Mouse (Mus musculus) forebrain, embryonic 16.5 days (tissue): ENCODE results near the gene Rara. TPM values are rescaled to one million over a fixed set of nuclear protein-coding genes. Genes with fewer than 3 reads are reported as not detected.

ENCODE experiments used
- ATAC-seq: fragments of 200-750 bp; cut with Nextera tagmentation; 2 replicates; pipeline ENCODE4 v1.8.0; 2017; ENCODE audit warnings: mild to moderate bottlenecking, moderate library complexity
- H3K27ac ChIP-seq: fragments of 300-500 bp; sonication (generic); 2 replicates; pipeline ENCODE4 v1.5.1; 2014; ENCODE audit warnings: low read length, control low read depth
- H3K27me3 ChIP-seq: fragments of 300-500 bp; sonication (generic); replicated peaks from 2 replicates; pipeline ENCODE4 v1.6.1; 2014; ENCODE audit warnings: low read length; ENCODE audit not compliant: control insufficient read depth, insufficient read depth
- H3K36me3 ChIP-seq: fragments of 300-500 bp; sonication (generic); 2 replicates; pipeline ENCODE4 v1.6.1; 2014; ENCODE audit not compliant: control insufficient read depth, insufficient read depth
- H3K4me1 ChIP-seq: fragments of 300-500 bp; sonication (generic); replicated peaks from 2 replicates; pipeline ENCODE4 v1.6.1; 2014; ENCODE audit warnings: low read length; ENCODE audit not compliant: control insufficient read depth, insufficient read depth
- H3K4me2 ChIP-seq: fragments of 300-500 bp; sonication (generic); 2 replicates; pipeline ENCODE4 v1.6.1; 2014; ENCODE audit warnings: mild to moderate bottlenecking, low read length, control low read depth
- H3K4me3 ChIP-seq: fragments of 300-500 bp; sonication (generic); replicated peaks from 2 replicates; pipeline ENCODE4 v1.5.1; 2014; ENCODE audit warnings: mild to moderate bottlenecking, low read length, control low read depth
- H3K9ac ChIP-seq: fragments of 300-500 bp; sonication (generic); replicated peaks from 2 replicates; pipeline ENCODE4 v1.6.1; 2014; ENCODE audit warnings: low read depth, low read length, control low read depth
- H3K9me3 ChIP-seq: fragments of 300-500 bp; sonication (generic); 2 replicates; pipeline ENCODE4 v1.6.1; 2016; ENCODE audit warnings: low read length; ENCODE audit not compliant: control insufficient read depth
- WGBS: fragments of 180-500 bp; shearing (Covaris S2); extraction: QIAGEN DNeasy Blood & Tissue Kit; methylation state at CpG from one replicate; pipeline ENCODE4 v1.1.7; 2014; 5-methylcytosine and 5-hydroxymethylcytosine counted together
- polyA plus RNA-seq: library from polyadenylated mRNA; unstranded; fragments of >200 nt; fragmentation: Nextera tagmentation; extraction: Ambion mirVana; gene quantifications from 2 replicates; pipeline ENCODE4 v1.2.1, GENCODE M21; 2015

Rara gene
- polyA plus RNA-seq, 1 experiment from 2014 or later: 9.5 TPM

- 4% methylated on average over 20 of the region's 20 CpGs for WGBS
- H3K4me3 ChIP-seq: no peak overlapping the region; the same call in none of the 2 replicates
- no peaks in the 10 kb centered on the region for H3K27me3 ChIP-seq
- H3K27ac ChIP-seq: peak overlapping the region; percentile 91
- H3K4me1 ChIP-seq: peaks cover 80% of the 10 kb centered on the region
- H3K4me2 ChIP-seq: peak overlapping the region; percentile 40
- peak overlapping the region; percentile 4 for H3K9ac ChIP-seq
- ATAC-seq: peak; percentile 57
- H3K9me3 ChIP-seq: no peaks in the 10 kb centered on the region
- no peaks in the 10 kb centered on the region for H3K36me3 ChIP-seq
Observed at GRCm38 (mm10) chr11:98968716-98969495, 41.3 kb downstream of the Rara start.

- peak overlapping the region; percentile 40 for H3K9ac ChIP-seq
- H3K27me3 ChIP-seq: no peaks in the 10 kb centered on the region
- no peaks in the 10 kb centered on the region for H3K36me3 ChIP-seq
- no peaks in the 10 kb centered on the region for H3K9me3 ChIP-seq
- WGBS: 3% methylated on average over 17 of the region's 17 CpGs
- ATAC-seq: peak; percentile 77
- peaks cover 74% of the 10 kb centered on the region for H3K4me1 ChIP-seq
- peak overlapping the region; percentile 40 for H3K4me2 ChIP-seq
- H3K4me3 ChIP-seq: peak overlapping the region; percentile 6
- peak overlapping the region; percentile 91 for H3K27ac ChIP-seq
Observed at GRCm38 (mm10) chr11:98969496-98969927, 41.9 kb downstream of the Rara start.

- no peak overlapping the region for H3K4me3 ChIP-seq
- no peak; the same call in 1 of the 2 replicates for ATAC-seq
- no peaks in the 10 kb centered on the region for H3K9me3 ChIP-seq
- H3K36me3 ChIP-seq: no peaks in the 10 kb centered on the region
- no peaks in the 10 kb centered on the region for H3K27me3 ChIP-seq
- peaks cover 65% of the 10 kb centered on the region for H3K4me1 ChIP-seq
- WGBS: 43% methylated on average over 29 of the region's 29 CpGs
- H3K27ac ChIP-seq: peak overlapping the region; percentile 91
- peak overlapping the region; percentile 40 for H3K9ac ChIP-seq
- peak overlapping the region; percentile 40 for H3K4me2 ChIP-seq
Observed at GRCm38 (mm10) chr11:98970191-98970925, 42.7 kb downstream of the Rara start.

GRCm38 (mm10) chr11:98971316-98972031 lies 43.9 kb downstream of the Rara start:
- no peaks in the 10 kb centered on the region for H3K9me3 ChIP-seq
- H3K4me1 ChIP-seq: peaks cover 54% of the 10 kb centered on the region
- H3K27ac ChIP-seq: peak overlapping the region; percentile 57; the same call in 1 of the 2 replicates
- H3K27me3 ChIP-seq: no peaks in the 10 kb centered on the region
- no peaks in the 10 kb centered on the region for H3K36me3 ChIP-seq
- ATAC-seq: no peak
- no peak overlapping the region; the same call in 1 of the 2 replicates for H3K9ac ChIP-seq
- 58% methylated on average over 23 of the region's 23 CpGs for WGBS
- H3K4me3 ChIP-seq: no peak overlapping the region
- H3K4me2 ChIP-seq: 0 out of 2 replicates have a peak overlapping the region, but pooled peaks have one; percentile 3

- Histone ChIP-seq H3K4me1 (peaks cover 47% of the 10 kb centered on the region), H3K4me3 (no peak overlapping the region), H3K4me2 (no peak overlapping the region), H3K27me3 (no peaks in the 10 kb centered on the region), H3K9ac (no peak overlapping the region), H3K36me3 (no peaks in the 10 kb centered on the region), H3K27ac (no peak overlapping the region), H3K9me3 (no peaks in the 10 kb centered on the region)
- ATAC-seq: no peak
- WGBS: 53% methylated on average over 9 of the region's 9 CpGs
Observed at GRCm38 (mm10) chr11:98972215-98972614, 44.6 kb downstream of the Rara start.

GRCm38 (mm10) chr11:98972801-98973360 lies 45.3 kb downstream of the Rara start:
- no peak for ATAC-seq
- no peak overlapping the region for H3K27ac ChIP-seq
- WGBS: 83% methylated on average over 9 of the region's 9 CpGs
- H3K36me3 ChIP-seq: no peaks in the 10 kb centered on the region
- H3K27me3 ChIP-seq: no peaks in the 10 kb centered on the region
- H3K9me3 ChIP-seq: no peaks in the 10 kb centered on the region
- H3K4me1 ChIP-seq: peaks cover 40% of the 10 kb centered on the region
- no peak overlapping the region for H3K4me3 ChIP-seq
- no peak overlapping the region for H3K4me2 ChIP-seq
- H3K9ac ChIP-seq: no peak overlapping the region

GRCm38 (mm10) chr11:98973584-98973983 lies 46.0 kb downstream of the Rara start:
- Histone ChIP-seq H3K9ac (no peak overlapping the region), H3K4me3 (no peak overlapping the region), H3K27ac (no peak overlapping the region), H3K9me3 (no peaks in the 10 kb centered on the region), H3K4me1 (peaks cover 33% of the 10 kb centered on the region), H3K27me3 (no peaks in the 10 kb centered on the region), H3K36me3 (no peaks in the 10 kb centered on the region), H3K4me2 (no peak overlapping the region)
- WGBS: 91% methylated on average over 12 of the region's 14 CpGs
- ATAC-seq: no peak

GRCm38 (mm10) chr11:98974213-98974612 lies 46.6 kb downstream of the Rara start:
- no peaks in the 10 kb centered on the region for H3K36me3 ChIP-seq
- H3K27ac ChIP-seq: no peak overlapping the region
- no peak overlapping the region for H3K4me2 ChIP-seq
- H3K4me1 ChIP-seq: peaks cover 27% of the 10 kb centered on the region
- 82% methylated on average over 6 of the region's 6 CpGs for WGBS
- H3K9ac ChIP-seq: no peak overlapping the region
- no peak for ATAC-seq
- H3K9me3 ChIP-seq: no peaks in the 10 kb centered on the region
- H3K27me3 ChIP-seq: no peaks in the 10 kb centered on the region
- H3K4me3 ChIP-seq: no peak overlapping the region
